Mouse (Mus musculus): Measurements from ENCODE around the gene Btg1-ps1.
"Not testable (repeated sequence)": the region's sequence is repeated elsewhere in the genome, so short reads cannot be mapped to it uniquely, and the experiment has no call there.

The Btg1-ps1 gene

GRCm38 (mm10) chrX:38018597-38018996, at the start of gene Btg1-ps1:
Gene Btg1-ps1, minus strand, starts transcription at chrX:38018815.
- DNase-seq: not testable (repeated sequence)

GRCm38 (mm10) chrX:38066175-38066574, 47.6 kb upstream of the Btg1-ps1 start, which contains the start of gene Rhox10:
Gene Rhox10, plus strand, starts transcription at chrX:38066475.
- no peak for DNase-seq

GRCm38 (mm10) chrX:38061544-38061943, 42.9 kb upstream of the Btg1-ps1 start:
- no peak for DNase-seq

- DNase-seq: not testable (repeated sequence)
Observed at GRCm38 (mm10) chrX:38043014-38043413, 24.4 kb upstream of the Btg1-ps1 start, which contains the start of gene Btg1-ps2. Gene Btg1-ps2, minus strand, starts transcription at chrX:38043114.

GRCm38 (mm10) chrX:38039666-38040065, 21.1 kb upstream of the Btg1-ps1 start:
- no peak for DNase-seq

GRCm38 (mm10) chrX:38033841-38034240, 15.2 kb upstream of the Btg1-ps1 start:
- no peak for DNase-seq

- DNase-seq: no peak
Observed at GRCm38 (mm10) chrX:38008756-38009155, 9.9 kb downstream of the Btg1-ps1 start.

Measured in liver (tissue).